Mouse (Mus musculus) cerebral cortex, adult 2 months (tissue): Measurements from ENCODE around the gene Plk5.

ENCODE experiments used
- WGBS: fragments of 180-500 bp; shearing (Covaris S2); methylation state at CpG from one replicate; pipeline ENCODE4 v1.1.7; 2018; 5-methylcytosine and 5-hydroxymethylcytosine counted together

The Plk5 gene

GRCm38 (mm10) chr10:80412656-80413541 lies 56.6 kb downstream of the Plk5 start:
- 66% methylated on average over 44 of the region's 44 CpGs for WGBS
